Mouse (Mus musculus): ENCODE data around the gene Prkaa1. TPM values are rescaled to one million over a fixed set of nuclear protein-coding genes. Genes with fewer than 3 reads are reported as not detected.

Prkaa1 gene
- total RNA-seq (2015), result 36.2 and 42.8 TPM in 2 replicates
- 30.5 and 31.1 TPM in 2 replicates for total RNA-seq (2017)

- ATAC-seq (ENCODE audit: poor library complexity, severe bottlenecking), result peak; percentile 88
These were observed at the start of gene Prkaa1 for GRCm38 (mm10) chr15:5143361-5144020. Gene Prkaa1, plus strand, starts transcription at chr15:5143861.

- ATAC-seq (ENCODE audit: poor library complexity, severe bottlenecking), result no peak
These were observed 47.9 kb upstream of the Prkaa1 start for GRCm38 (mm10) chr15:5095534-5096301.

- no peak for ATAC-seq (ENCODE audit: poor library complexity, severe bottlenecking)
These were observed 46.3 kb upstream of the Prkaa1 start for GRCm38 (mm10) chr15:5097376-5097775.

GRCm38 (mm10) chr15:5102312-5102711, 41.3 kb upstream of the Prkaa1 start:
- no peak for ATAC-seq (ENCODE audit: poor library complexity, severe bottlenecking)

- ATAC-seq (ENCODE audit: poor library complexity, severe bottlenecking), result no peak
These were observed 37.8 kb upstream of the Prkaa1 start for GRCm38 (mm10) chr15:5105891-5106290.

GRCm38 (mm10) chr15:5106293-5106692, 37.4 kb upstream of the Prkaa1 start:
- ATAC-seq (ENCODE audit: poor library complexity, severe bottlenecking), result peak; percentile 51; the same call in 1 of the 2 replicates

GRCm38 (mm10) chr15:5107686-5108654, 35.7 kb upstream of the Prkaa1 start, which contains the start of gene Card6:
Gene Card6, minus strand, starts transcription at chr15:5108539.
- peak; percentile 84 for ATAC-seq (ENCODE audit: poor library complexity, severe bottlenecking)

- ATAC-seq (ENCODE audit: poor library complexity, severe bottlenecking), result peak; percentile 34
These were observed 35.0 kb upstream of the Prkaa1 start for GRCm38 (mm10) chr15:5108655-5109040.

- ATAC-seq (ENCODE audit: poor library complexity, severe bottlenecking), result no peak
These were observed 31.0 kb upstream of the Prkaa1 start for GRCm38 (mm10) chr15:5112651-5113050.

GRCm38 (mm10) chr15:5115173-5115572, 28.5 kb upstream of the Prkaa1 start:
- ATAC-seq (ENCODE audit: poor library complexity, severe bottlenecking), result no peak

- peak; percentile 95 for ATAC-seq (ENCODE audit: poor library complexity, severe bottlenecking)
These were observed 27.2 kb upstream of the Prkaa1 start, which contains the start of gene Rpl37 for GRCm38 (mm10) chr15:5116270-5117030. Gene Rpl37, plus strand, starts transcription at chr15:5116645.

- peak; percentile 19 for ATAC-seq (ENCODE audit: poor library complexity, severe bottlenecking)
These were observed 26.5 kb upstream of the Prkaa1 start for GRCm38 (mm10) chr15:5117031-5117601.

GRCm38 (mm10) chr15:5118626-5119025, 25.0 kb upstream of the Prkaa1 start:
- ATAC-seq (ENCODE audit: poor library complexity, severe bottlenecking), result no peak

GRCm38 (mm10) chr15:5119192-5119591, 24.5 kb upstream of the Prkaa1 start:
- no peak for ATAC-seq (ENCODE audit: poor library complexity, severe bottlenecking)

- no peak for ATAC-seq (ENCODE audit: poor library complexity, severe bottlenecking)
These were observed 24.0 kb upstream of the Prkaa1 start for GRCm38 (mm10) chr15:5119707-5120106.

- ATAC-seq (ENCODE audit: poor library complexity, severe bottlenecking), result no peak
These were observed 21.9 kb upstream of the Prkaa1 start for GRCm38 (mm10) chr15:5121535-5122313.

- ATAC-seq (ENCODE audit: poor library complexity, severe bottlenecking), result peak; percentile 64
These were observed 17.2 kb upstream of the Prkaa1 start for GRCm38 (mm10) chr15:5126456-5126855.

- ATAC-seq (ENCODE audit: poor library complexity, severe bottlenecking), result peak; percentile 67
These were observed 16.2 kb upstream of the Prkaa1 start for GRCm38 (mm10) chr15:5127487-5127886.

Data from megakaryocyte, adult 5-6 weeks (primary cell).